Mouse (Mus musculus): ENCODE results near the gene Olfr142.
"Not testable (repeated sequence)": the region's sequence is repeated elsewhere in the genome, so short reads cannot be mapped to it uniquely, and the experiment has no call there.

Gene Olfr142

DNA sequence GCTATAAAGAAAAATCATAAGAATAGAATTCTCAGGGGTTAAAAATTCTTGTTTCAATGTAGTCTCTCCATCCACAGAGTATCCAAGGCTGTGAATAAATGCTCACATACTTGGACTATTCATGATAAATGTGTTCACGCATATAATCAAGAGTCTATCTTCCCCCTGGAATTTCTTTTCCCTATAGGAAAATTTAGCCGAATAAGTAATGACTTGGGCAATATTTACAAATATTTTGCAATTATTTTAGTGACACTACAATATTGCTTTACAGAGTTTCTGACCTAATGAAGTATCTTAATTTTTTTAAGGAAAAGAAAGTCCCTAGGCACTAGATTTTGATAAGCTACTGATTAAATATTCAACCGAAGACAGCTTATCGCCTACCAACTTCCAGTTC, at the start of gene Olfr142:
TSS of gene Olfr142 (minus strand) at position 101 of the 400 bp plus-strand sequence.
- no peak for DNase-seq (ENCODE audit: low read depth, low spot score)

DNA sequence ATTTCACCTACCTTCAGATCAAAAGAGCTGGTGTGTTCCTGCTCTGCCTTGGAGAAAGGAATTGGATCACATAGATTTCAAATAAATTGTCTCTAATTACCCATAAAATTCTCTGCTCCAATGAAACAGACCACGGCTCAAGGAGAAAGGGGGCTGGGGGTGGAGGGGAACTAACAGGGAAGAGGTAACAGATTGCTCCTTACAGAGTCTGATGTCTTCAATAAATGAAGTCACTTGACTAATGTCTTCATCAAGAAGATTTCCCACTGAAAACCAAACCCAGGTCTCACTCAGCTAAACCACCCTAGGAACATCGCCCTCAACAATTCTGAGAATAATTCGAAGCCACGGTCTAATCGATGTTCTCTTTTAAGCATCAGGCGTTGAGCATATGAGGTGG, 35.3 kb upstream of the Olfr142 start, which contains the start of gene Olfr1272:
TSS of gene Olfr1272 (minus strand) at position 101 of the 400 bp plus-strand sequence.
- no peak for DNase-seq (ENCODE audit: low read depth, low spot score)

DNA sequence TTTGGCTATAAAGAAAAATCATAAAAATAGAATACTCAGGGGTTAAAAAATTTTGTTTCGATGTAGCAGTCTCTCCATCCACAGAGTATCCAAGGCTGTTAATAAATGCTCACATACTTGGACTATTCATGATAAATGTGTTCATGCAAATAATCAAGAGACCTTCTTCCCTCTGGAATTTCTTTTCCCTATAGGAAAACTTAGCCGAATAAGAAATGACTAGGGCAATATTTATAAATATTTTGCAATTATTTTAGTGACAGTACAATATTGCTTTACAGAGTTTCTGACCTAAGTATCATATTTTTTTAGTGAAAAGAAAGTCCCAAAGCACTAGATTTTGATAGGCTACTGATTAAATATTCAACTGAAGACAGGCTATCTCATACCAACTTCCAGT, 13.5 kb upstream of the Olfr142 start, which contains the start of gene Olfr1271:
TSS of gene Olfr1271 (minus strand) at position 101 of the 400 bp plus-strand sequence.
- DNase-seq (ENCODE audit: low read depth, low spot score), result no peak

DNA sequence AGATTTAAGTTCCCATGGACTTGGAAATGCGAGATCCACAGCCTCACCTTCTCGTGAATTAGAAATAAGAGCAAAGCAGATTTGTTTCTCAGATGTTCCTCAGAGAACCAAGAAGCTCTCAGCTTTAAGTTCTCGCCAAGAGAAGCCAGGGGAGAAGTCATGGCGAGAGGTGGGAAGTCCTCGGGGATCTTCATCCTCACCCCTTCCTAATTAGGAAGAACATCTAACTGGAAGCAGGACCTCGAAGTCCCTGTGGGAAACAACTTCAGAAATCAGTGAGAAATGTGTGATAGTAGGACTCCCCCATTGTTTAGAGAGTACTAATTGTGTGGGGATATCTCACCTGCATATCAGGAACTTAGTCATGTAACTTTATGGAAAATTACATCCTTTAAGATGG, 33.0 kb downstream of the Olfr142 start, which contains the start of gene Olfr1506:
TSS of gene Olfr1506 (minus strand) at position 101 of the 400 bp plus-strand sequence.
- DNase-seq (ENCODE audit: low read depth, low spot score), result not testable (repeated sequence)
